Mouse (Mus musculus): ENCODE data around the gene Wdr5.

- no peak for TF ChIP-seq CTCF (IDR thresholded peaks at IDR 0.05; ENCODE audit: extremely low read depth, insufficient read depth, insufficient read length, insufficient replicate concordance)
- no peak for TF ChIP-seq POLR2A (IDR thresholded peaks at IDR 0.05; ENCODE audit: low read depth, low read length)
Measured at GRCm38 (mm10) chr2:27496391-27497028, 18.4 kb upstream of the Wdr5 start.
